Mouse (Mus musculus): ENCODE results near the gene Mcm2. TPM values are rescaled to one million over a fixed set of nuclear protein-coding genes. Genes with fewer than 3 reads are reported as not detected.

Gene Mcm2
- 1.7 TPM for polyA plus RNA-seq (2014; fragmentation: Illumina TruSeq; extraction: RNeasy Lipid Tissue Mini Kit (QIAGEN cat#74804); ENCODE audit: low read depth, low replicate concordance)

DNA sequence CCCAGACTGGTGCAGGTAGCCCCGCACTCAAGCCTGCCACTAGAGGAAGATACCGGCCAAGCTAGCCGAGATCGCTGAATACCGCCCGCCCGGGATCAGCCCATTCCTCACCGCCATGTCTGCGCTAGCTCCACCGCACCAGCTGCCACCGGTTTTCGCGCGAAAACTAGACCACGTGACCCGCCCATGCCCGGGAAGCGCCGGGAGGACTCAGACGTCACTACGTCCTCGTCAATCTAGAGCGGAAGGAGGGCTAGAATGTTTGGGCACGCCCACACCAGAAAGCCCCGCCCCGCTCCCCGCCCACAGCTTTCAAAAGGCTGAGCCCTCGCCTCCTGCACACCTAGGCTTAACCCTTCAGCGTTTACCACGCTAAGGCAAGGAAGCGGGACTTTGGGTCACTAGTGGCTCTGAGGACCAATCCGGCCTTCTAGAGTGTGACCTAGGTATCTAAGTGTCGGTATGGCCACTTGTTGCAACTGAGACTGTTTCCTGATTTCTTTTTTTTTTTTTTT, at the start of gene Mcm2:
Gene Mcm2, minus strand, starts transcription at position 247 of the 515 bp plus-strand sequence.

DNA sequence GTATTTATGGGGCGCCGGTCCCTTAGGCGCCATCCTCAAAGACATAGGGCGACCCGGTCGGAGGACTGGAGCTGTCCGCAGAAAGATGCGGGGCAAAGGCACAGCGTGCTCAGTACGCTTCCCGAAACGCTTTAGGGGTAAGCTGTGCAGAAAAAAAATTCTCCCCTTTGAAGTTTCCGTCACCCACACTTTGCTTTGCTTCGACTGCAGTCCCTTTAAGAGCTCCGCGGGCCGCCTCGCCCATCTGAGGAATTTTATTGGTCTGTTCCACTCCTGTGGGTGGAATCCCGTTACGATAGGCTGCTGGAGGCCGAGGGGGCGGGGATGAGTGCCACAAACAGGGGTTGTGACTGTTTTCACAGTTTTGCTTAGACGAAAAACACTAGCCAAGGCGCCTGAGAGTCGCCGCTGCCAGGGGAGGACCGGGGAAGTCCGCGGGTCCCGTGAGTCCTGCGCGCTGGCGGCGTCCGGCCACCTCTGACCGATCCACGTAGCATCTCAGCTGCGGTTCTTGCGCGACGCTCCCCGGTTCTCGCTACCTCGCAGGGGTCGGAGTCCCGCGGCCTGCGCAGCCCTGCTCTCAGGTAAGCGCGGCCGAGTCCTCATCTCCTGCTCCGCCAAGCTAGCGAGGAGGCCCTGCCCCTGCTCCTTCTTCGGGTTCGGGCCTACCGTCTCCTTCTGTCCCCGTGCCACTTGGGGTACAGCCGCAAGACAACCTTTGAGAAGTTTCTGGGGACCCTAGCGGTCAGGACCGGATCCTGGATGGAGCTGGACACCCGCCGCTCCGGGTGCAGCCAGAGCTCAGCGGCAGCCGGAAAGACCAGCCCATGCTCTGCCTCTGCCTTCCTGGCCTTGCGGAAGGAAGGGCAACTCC, 3.6 kb upstream of the Mcm2 start, which contains the start of gene Tpra1:
Gene Tpra1, plus strand, starts transcription at position 305 of the 874 bp plus-strand sequence.

DNA sequence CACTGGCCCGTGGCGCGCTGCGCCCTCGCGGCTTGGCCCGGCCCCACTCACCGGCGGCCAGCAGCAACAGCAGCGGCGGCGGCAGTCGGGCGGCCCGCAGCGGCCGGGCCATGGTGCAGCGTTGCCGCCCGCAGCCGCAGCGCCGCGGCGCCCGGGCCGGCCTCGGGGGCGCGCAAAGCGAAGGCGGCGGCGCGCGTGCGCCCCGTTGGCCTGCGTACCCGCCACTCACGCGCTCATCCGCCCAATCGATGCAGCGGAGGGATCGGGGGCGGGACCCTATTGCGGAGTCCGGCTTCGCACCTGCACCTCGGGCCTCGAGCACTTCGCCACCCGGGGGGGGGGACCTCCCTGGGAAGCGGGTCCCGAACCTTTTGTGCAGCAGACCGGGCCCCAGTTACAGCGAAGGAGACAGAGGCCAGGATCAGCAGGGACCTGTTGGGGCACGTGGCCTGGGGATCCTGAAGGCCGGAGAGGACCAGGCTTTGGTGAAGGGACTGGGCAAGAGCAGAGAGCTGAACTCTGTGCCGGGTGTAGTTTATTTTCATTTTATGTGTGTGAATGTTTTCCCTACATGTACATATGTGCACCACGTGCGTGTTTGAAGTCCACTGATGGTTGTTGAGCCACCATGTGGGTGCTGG, 23.6 kb downstream of the Mcm2 start, which contains the start of gene Podxl2:
Gene Podxl2, minus strand, starts transcription at position 177 of the 641 bp plus-strand sequence.

DNA sequence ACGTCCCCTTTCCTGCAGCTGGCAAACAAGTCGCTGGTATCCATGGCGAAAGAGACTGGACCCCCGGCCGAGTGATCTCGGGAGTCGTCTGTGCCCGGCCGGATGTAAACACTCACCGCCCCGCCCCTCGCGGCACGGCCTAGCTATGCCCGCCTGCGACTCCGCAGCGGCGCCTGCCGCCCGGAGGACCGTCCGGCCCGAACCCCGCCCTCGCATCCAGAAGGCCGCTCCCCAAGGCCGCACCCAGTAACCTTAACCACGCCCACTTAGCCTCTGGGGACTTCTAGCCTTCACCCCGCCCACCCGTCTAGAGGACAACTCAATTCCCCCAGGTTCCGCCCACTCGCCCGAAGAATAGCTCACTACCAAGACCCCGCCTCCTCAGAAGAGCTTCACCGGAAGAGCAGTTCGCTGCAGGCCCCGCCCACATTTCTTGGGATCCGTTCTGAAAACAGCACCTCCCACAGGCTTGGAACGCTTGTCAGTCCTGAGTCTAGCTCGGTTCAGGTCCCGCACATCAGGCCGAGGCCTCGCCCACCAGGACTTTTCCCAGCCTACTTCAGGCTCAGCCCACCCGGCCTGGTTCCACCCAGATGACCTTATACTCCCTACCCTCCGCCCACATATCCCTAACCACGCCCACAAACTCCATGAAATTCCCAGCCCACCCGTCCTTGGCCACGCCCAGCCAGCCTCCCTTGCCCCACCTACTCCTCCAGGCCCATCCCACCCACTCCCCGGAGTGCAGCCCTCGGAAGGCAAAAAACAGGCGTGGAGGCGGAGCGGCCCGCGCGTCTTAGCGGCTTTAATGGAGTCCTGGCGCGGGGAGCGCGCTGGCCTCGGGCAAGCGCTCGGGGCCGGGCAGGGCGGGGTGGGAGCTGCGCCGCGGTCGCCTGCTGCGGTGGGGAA, 56.5 kb downstream of the Mcm2 start, which contains the start of gene Abtb1:
Gene Abtb1, minus strand, starts transcription at position 204 of the 909 bp plus-strand sequence.

Other genes with a start within 250 kb of the Mcm2 start
- gene Mgll, start 174.4 kb downstream of the Mcm2 start, polyA plus RNA-seq (2014; fragmentation: Illumina TruSeq; extraction: RNeasy Lipid Tissue Mini Kit (QIAGEN cat#74804); ENCODE audit: low read depth, low replicate concordance) = 7.9 TPM
- 0.64 TPM for gene Abtb1, start 56.8 kb downstream of the Mcm2 start, polyA plus RNA-seq (2014; fragmentation: Illumina TruSeq; extraction: RNeasy Lipid Tissue Mini Kit (QIAGEN cat#74804); ENCODE audit: low read depth, low replicate concordance)
- 1.2 TPM for gene Podxl2, start 23.7 kb downstream of the Mcm2 start, polyA plus RNA-seq (2014; fragmentation: Illumina TruSeq; extraction: RNeasy Lipid Tissue Mini Kit (QIAGEN cat#74804); ENCODE audit: low read depth, low replicate concordance)
- 1.9 TPM for gene Tpra1, start 3.5 kb upstream of the Mcm2 start, polyA plus RNA-seq (2014; fragmentation: Illumina TruSeq; extraction: RNeasy Lipid Tissue Mini Kit (QIAGEN cat#74804); ENCODE audit: low read depth, low replicate concordance)